ENCODE assay signal across 8 mouse cellular contexts in the genomic region with DNA sequence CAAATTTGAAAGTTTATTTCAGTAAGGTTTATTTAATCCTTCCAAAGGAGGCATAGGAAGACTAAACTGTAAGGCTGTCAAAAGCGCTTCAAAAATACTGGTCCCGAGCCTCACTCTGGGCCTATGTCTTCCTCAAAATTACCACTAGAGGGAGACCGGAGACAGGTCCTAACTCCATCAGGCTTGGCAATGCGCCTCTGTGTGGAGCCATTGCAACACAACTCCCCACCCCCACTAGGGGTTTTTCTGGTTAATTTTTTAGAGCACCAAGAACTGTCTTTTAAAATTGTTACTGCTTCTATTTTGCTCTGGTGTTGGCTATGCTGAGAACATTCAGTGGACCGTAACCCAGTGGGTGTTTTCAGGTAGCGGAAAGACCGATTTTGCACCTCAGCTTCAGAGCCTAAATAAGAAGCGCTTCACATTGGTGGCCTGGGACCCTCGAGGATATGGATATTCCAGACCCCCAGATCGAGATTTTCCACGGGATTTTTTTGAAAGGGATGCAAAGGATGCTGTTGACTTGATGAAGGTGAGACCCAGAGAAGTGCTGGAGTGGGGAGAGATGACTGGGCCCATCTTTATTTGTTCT. TPM values are rescaled to one million over a fixed set of nuclear protein-coding genes. Genes with fewer than 3 reads are reported as not detected.
DNase-seq lines count a peak whose midpoint lies in the region; ATAC-seq lines count a peak whose summit lies in the region.

No protein-coding gene starts in this region.

- no peak overlapping the region for H3K4me3 ChIP-seq in heart, embryonic 14.5 days (ENCODE audit: control insufficient read depth in 1 of 2, insufficient read depth in 1 of 2, low read depth in 1 of 2, low read length in 2 of 2)
- no peak overlapping the region for H3K4me3 ChIP-seq in liver, embryonic 12.5 days
- no peak overlapping the region for H3K4me3 ChIP-seq in stomach, embryonic 15.5 days (replicated peaks)

- peaks cover 56% of the 10 kb centered on the region for H3K36me3 ChIP-seq in heart, embryonic 14.5 days (ENCODE audit: control insufficient read depth, insufficient read depth, low read length)
- peaks cover 12% of the 10 kb centered on the region for H3K36me3 ChIP-seq in liver, embryonic 12.5 days
- no peaks in the 10 kb centered on the region for H3K36me3 ChIP-seq in stomach, embryonic 15.5 days

- no peak overlapping the region for H3K9ac ChIP-seq in heart, embryonic 14.5 days (ENCODE audit: low read length)
- no peak overlapping the region for H3K9ac ChIP-seq in liver, embryonic 12.5 days
- no peak overlapping the region for H3K9ac ChIP-seq in stomach, embryonic 15.5 days

- no peak overlapping the region for H3K27ac ChIP-seq in heart, embryonic 14.5 days (replicated peaks in 1 of 2; ENCODE audit: control insufficient read depth in 1 of 2, insufficient read depth in 1 of 2, low read depth in 2 of 2, low read length in 2 of 2)
- no peak overlapping the region for H3K27ac ChIP-seq in liver, embryonic 12.5 days
- no peak overlapping the region for H3K27ac ChIP-seq in stomach, embryonic 15.5 days

- H3K4me2 ChIP-seq in heart, embryonic 14.5 days (ENCODE audit: low read length) = no peak overlapping the region
- H3K4me2 ChIP-seq in liver, embryonic 12.5 days = no peak overlapping the region
- no peak overlapping the region for H3K4me2 ChIP-seq in stomach, embryonic 15.5 days

- no peaks in the 10 kb centered on the region for H3K4me1 ChIP-seq in heart, embryonic 14.5 days (ENCODE audit: control insufficient read depth in 2 of 2, insufficient read depth in 2 of 2, low read length in 2 of 2)
- peaks cover 8% of the 10 kb centered on the region; the same call in 1 of the 2 replicates for H3K4me1 ChIP-seq in liver, embryonic 12.5 days
- no peaks in the 10 kb centered on the region for H3K4me1 ChIP-seq in stomach, embryonic 15.5 days

- ATAC-seq in erythroid progenitor cell, adult 5-6 weeks (replicated peaks; ENCODE audit: low FRiP score, poor library complexity, severe bottlenecking) = peak; percentile 80
- ATAC-seq in heart, embryonic 14.5 days (ENCODE audit: insufficient number of reproducible peaks, insufficient read depth, low FRiP score, low read depth) = 0 out of 2 replicates have a peak, but pooled peaks have one; percentile 68
- peak; percentile 73 for ATAC-seq in liver, embryonic 12.5 days
- ATAC-seq in stomach, embryonic 15.5 days (ENCODE audit: insufficient read depth, low FRiP score, low read depth) = peak; percentile 78; the same call in 1 of the 2 replicates

- no peaks in the 10 kb centered on the region for H3K9me3 ChIP-seq in heart, embryonic 14.5 days (ENCODE audit: control insufficient read depth, low read length)
- H3K9me3 ChIP-seq in liver, embryonic 12.5 days (replicated peaks) = no peaks in the 10 kb centered on the region
- H3K9me3 ChIP-seq in stomach, embryonic 15.5 days = no peaks in the 10 kb centered on the region

- no peaks in the 10 kb centered on the region for H3K27me3 ChIP-seq in heart, embryonic 14.5 days (ENCODE audit: control insufficient read depth, insufficient read depth, low read length)
- no peaks in the 10 kb centered on the region for H3K27me3 ChIP-seq in liver, embryonic 12.5 days (replicated peaks)
- no peaks in the 10 kb centered on the region for H3K27me3 ChIP-seq in stomach, embryonic 15.5 days (replicated peaks)

- WGBS in heart, embryonic 14.5 days = 42% methylated on average over 11 of the region's 11 CpGs
- WGBS in liver, embryonic 12.5 days (ENCODE audit: insufficient replicate concordance) = 40% methylated on average over 11 of the region's 11 CpGs
- WGBS in stomach, embryonic 15.5 days = 44% methylated on average over 11 of the region's 11 CpGs

- peak; percentile 78 for DNase-seq in CD4-positive helper T cell, adult 2 months (ENCODE audit: low read depth, low spot score)
- peak; percentile 92 for DNase-seq in brain, adult 2 months (ENCODE audit: low read depth, low spot score)
- DNase-seq in kidney, postnatal 10 days = peak; percentile 91
- DNase-seq in neural tube, embryonic 10.5 days (ENCODE audit: extremely low spot score, low spot score) = peak; percentile 62

RNA-seq across cellular contexts. Expression of gene Bphl, which starts 9.1 kb away (rescaled TPM):
- 25.6 and 27.4 TPM in 2 replicates for total RNA-seq in erythroid progenitor cell, adult 5-6 weeks (2015; ENCODE audit: low replicate concordance)
- 2.7 and 4.7 TPM in 2 replicates for total RNA-seq in erythroid progenitor cell, adult 5-6 weeks (2017; ENCODE audit: low replicate concordance)
- 45.2 and 50.1 TPM in 2 replicates for polyA plus RNA-seq in heart, embryonic 14.5 days (2014; fragmentation: Nextera tagmentation; extraction: Ambion mirVana)
- 29.2 and 29.3 TPM in 2 replicates for polyA plus RNA-seq in liver, embryonic 12.5 days (2016; fragmentation: Nextera tagmentation; extraction: Ambion mirVana)
- polyA plus RNA-seq in stomach, embryonic 15.5 days (2015; fragmentation: Nextera tagmentation; extraction: Ambion mirVana) = 43.7 and 49.6 TPM in 2 replicates

RNA-seq across cellular contexts. Expression of gene Tubb2a, which starts 31.3 kb away (rescaled TPM):
- total RNA-seq in erythroid progenitor cell, adult 5-6 weeks (2015; ENCODE audit: low replicate concordance) = 27.7 and 29.6 TPM in 2 replicates
- 27.4 and 38.5 TPM in 2 replicates for total RNA-seq in erythroid progenitor cell, adult 5-6 weeks (2017; ENCODE audit: low replicate concordance)
- polyA plus RNA-seq in heart, embryonic 14.5 days (2014; fragmentation: Nextera tagmentation; extraction: Ambion mirVana) = 124 and 131 TPM in 2 replicates
- polyA plus RNA-seq in liver, embryonic 12.5 days (2016; fragmentation: Nextera tagmentation; extraction: Ambion mirVana) = 67.3 and 68.1 TPM in 2 replicates
- polyA plus RNA-seq in stomach, embryonic 15.5 days (2015; fragmentation: Nextera tagmentation; extraction: Ambion mirVana) = 182 and 192 TPM in 2 replicates

RNA-seq across cellular contexts. Expression of gene Serpinb6a, which starts 43.9 kb away (rescaled TPM):
- total RNA-seq in erythroid progenitor cell, adult 5-6 weeks (2015; ENCODE audit: low replicate concordance) = 25.6 and 41.1 TPM in 2 replicates
- total RNA-seq in erythroid progenitor cell, adult 5-6 weeks (2017; ENCODE audit: low replicate concordance) = 39.3 and 39.9 TPM in 2 replicates
- 73.0 and 73.6 TPM in 2 replicates for polyA plus RNA-seq in heart, embryonic 14.5 days (2014; fragmentation: Nextera tagmentation; extraction: Ambion mirVana)
- polyA plus RNA-seq in liver, embryonic 12.5 days (2016; fragmentation: Nextera tagmentation; extraction: Ambion mirVana) = 12.7 and 12.9 TPM in 2 replicates
- 74.6 and 77.7 TPM in 2 replicates for polyA plus RNA-seq in stomach, embryonic 15.5 days (2015; fragmentation: Nextera tagmentation; extraction: Ambion mirVana)

RNA-seq across cellular contexts. Expression of gene Ripk1, which starts 44.4 kb away (rescaled TPM):
- 27.0 and 37.7 TPM in 2 replicates for total RNA-seq in erythroid progenitor cell, adult 5-6 weeks (2015; ENCODE audit: low replicate concordance)
- 7.3 and 24.8 TPM in 2 replicates for total RNA-seq in erythroid progenitor cell, adult 5-6 weeks (2017; ENCODE audit: low replicate concordance)
- 8.7 TPM in 2 replicates for polyA plus RNA-seq in heart, embryonic 14.5 days (2014; fragmentation: Nextera tagmentation; extraction: Ambion mirVana)
- polyA plus RNA-seq in liver, embryonic 12.5 days (2016; fragmentation: Nextera tagmentation; extraction: Ambion mirVana) = 19.6 and 20.2 TPM in 2 replicates
- 21.2 and 22.0 TPM in 2 replicates for polyA plus RNA-seq in stomach, embryonic 15.5 days (2015; fragmentation: Nextera tagmentation; extraction: Ambion mirVana)
